Mouse (Mus musculus): ENCODE measurements at regions not wholly inside any gene's neighbourhood (a gene's known extent, or its start where the extent isn't known, plus 50 kb on each side); places are given as distances from the start of the nearest gene placed in this dataset.

- Histone ChIP-seq H3K4me3 (ENCODE audit: low read depth, low read length) (no peak overlapping the region), H3K9ac (ENCODE audit: low read depth, low read length) (no peak overlapping the region), H3K4me2 (ENCODE audit: low read depth, low read length) (no peak overlapping the region), H3K4me1 (ENCODE audit: control insufficient read depth, insufficient read depth, low read length) (0 out of 2 replicates have a peak, but pooled peaks cover 4% of the 10 kb centered on the region), H3K9me3 (ENCODE audit: control insufficient read depth, low read length) (no peaks in the 10 kb centered on the region), H3K27me3 (replicated peaks; ENCODE audit: control insufficient read depth, insufficient read depth, low read length) (no peaks in the 10 kb centered on the region), H3K36me3 (ENCODE audit: control insufficient read depth, insufficient read depth, low read length) (no peaks in the 10 kb centered on the region), H3K27ac (replicated peaks; ENCODE audit: low read depth, low read length) (no peak overlapping the region)
- 80% methylated on average over 6 of the region's 6 CpGs for WGBS
- DNase-seq (ENCODE audit: low spot score) (peak; percentile 12), ATAC-seq (ENCODE audit: low read depth) (no peak)
Observed at GRCm38 (mm10) chr14:102306332-102306731, 576.6 kb downstream of the Lmo7 start.

GRCm38 (mm10) chr14:102302826-102303225 lies 573.1 kb downstream of the Lmo7 start:
- 68% methylated on average over 2 of the region's 2 CpGs for WGBS
- no peak for ATAC-seq (ENCODE audit: low read depth)
- Histone ChIP-seq H3K36me3 (ENCODE audit: control insufficient read depth, insufficient read depth, low read length) (no peaks in the 10 kb centered on the region), H3K9ac (ENCODE audit: low read depth, low read length) (no peak overlapping the region), H3K4me3 (ENCODE audit: low read depth, low read length) (no peak overlapping the region), H3K27ac (replicated peaks; ENCODE audit: low read depth, low read length) (no peak overlapping the region), H3K4me2 (ENCODE audit: low read depth, low read length) (no peak overlapping the region), H3K4me1 (ENCODE audit: control insufficient read depth, insufficient read depth, low read length) (0 out of 2 replicates have a peak, but pooled peaks cover 2% of the 10 kb centered on the region), H3K9me3 (ENCODE audit: control insufficient read depth, low read length) (no peaks in the 10 kb centered on the region), H3K27me3 (replicated peaks; ENCODE audit: control insufficient read depth, insufficient read depth, low read length) (no peaks in the 10 kb centered on the region)
- DNase-seq (ENCODE audit: low spot score): no peak

- WGBS: 79% methylated on average over 6 of the region's 6 CpGs
- no peak overlapping the region for H3K4me2 ChIP-seq (ENCODE audit: low read depth, low read length)
- no peak overlapping the region for H3K27ac ChIP-seq (replicated peaks; ENCODE audit: low read depth, low read length)
- no peaks in the 10 kb centered on the region for H3K4me1 ChIP-seq (ENCODE audit: control insufficient read depth, insufficient read depth, low read length)
- no peak for ATAC-seq (ENCODE audit: low read depth)
- no peaks in the 10 kb centered on the region for H3K9me3 ChIP-seq (ENCODE audit: control insufficient read depth, low read length)
- no peaks in the 10 kb centered on the region for H3K27me3 ChIP-seq (replicated peaks; ENCODE audit: control insufficient read depth, insufficient read depth, low read length)
- DNase-seq (ENCODE audit: low spot score): no peak
- no peaks in the 10 kb centered on the region for H3K36me3 ChIP-seq (ENCODE audit: control insufficient read depth, insufficient read depth, low read length)
- no peak overlapping the region for H3K9ac ChIP-seq (ENCODE audit: low read depth, low read length)
- H3K4me3 ChIP-seq (ENCODE audit: low read depth, low read length): no peak overlapping the region
Observed at GRCm38 (mm10) chr14:102300251-102300650, 570.5 kb downstream of the Lmo7 start.

GRCm38 (mm10) chr14:102291361-102291760 lies 561.6 kb downstream of the Lmo7 start:
- Histone ChIP-seq H3K4me1 (ENCODE audit: control insufficient read depth, insufficient read depth, low read length) (no peaks in the 10 kb centered on the region), H3K9ac (ENCODE audit: low read depth, low read length) (no peak overlapping the region), H3K9me3 (ENCODE audit: control insufficient read depth, low read length) (no peaks in the 10 kb centered on the region), H3K36me3 (ENCODE audit: control insufficient read depth, insufficient read depth, low read length) (no peaks in the 10 kb centered on the region), H3K4me2 (ENCODE audit: low read depth, low read length) (no peak overlapping the region), H3K27me3 (replicated peaks; ENCODE audit: control insufficient read depth, insufficient read depth, low read length) (no peaks in the 10 kb centered on the region), H3K4me3 (ENCODE audit: low read depth, low read length) (no peak overlapping the region), H3K27ac (replicated peaks; ENCODE audit: low read depth, low read length) (no peak overlapping the region)
- no peak for ATAC-seq (ENCODE audit: low read depth)
- no peak for DNase-seq (ENCODE audit: low spot score)
- 64% methylated on average over 1 of the region's 1 CpGs for WGBS

- no peaks in the 10 kb centered on the region for H3K27me3 ChIP-seq (replicated peaks; ENCODE audit: control insufficient read depth, insufficient read depth, low read length)
- no peak overlapping the region for H3K9ac ChIP-seq (ENCODE audit: low read depth, low read length)
- DNase-seq (ENCODE audit: low spot score) (no peak), ATAC-seq (ENCODE audit: low read depth) (no peak)
- H3K4me3 ChIP-seq (ENCODE audit: low read depth, low read length): no peak overlapping the region
- no peak overlapping the region for H3K27ac ChIP-seq (replicated peaks; ENCODE audit: low read depth, low read length)
- no peaks in the 10 kb centered on the region; the same call in 1 of the 2 replicates for H3K4me1 ChIP-seq (ENCODE audit: control insufficient read depth, insufficient read depth, low read length)
- no peak overlapping the region for H3K4me2 ChIP-seq (ENCODE audit: low read depth, low read length)
- 83% methylated on average over 5 of the region's 5 CpGs for WGBS
- no peaks in the 10 kb centered on the region for H3K9me3 ChIP-seq (ENCODE audit: control insufficient read depth, low read length)
- no peaks in the 10 kb centered on the region for H3K36me3 ChIP-seq (ENCODE audit: control insufficient read depth, insufficient read depth, low read length)
Observed at GRCm38 (mm10) chr14:102250076-102250475, 520.3 kb downstream of the Lmo7 start.

GRCm38 (mm10) chr14:102248581-102248980 lies 518.8 kb downstream of the Lmo7 start:
- Histone ChIP-seq H3K9ac (ENCODE audit: low read depth, low read length) (no peak overlapping the region), H3K4me3 (ENCODE audit: low read depth, low read length) (no peak overlapping the region), H3K36me3 (ENCODE audit: control insufficient read depth, insufficient read depth, low read length) (no peaks in the 10 kb centered on the region), H3K4me2 (ENCODE audit: low read depth, low read length) (no peak overlapping the region), H3K9me3 (ENCODE audit: control insufficient read depth, low read length) (no peaks in the 10 kb centered on the region), H3K4me1 (ENCODE audit: control insufficient read depth, insufficient read depth, low read length) (no peaks in the 10 kb centered on the region; the same call in 1 of the 2 replicates), H3K27ac (replicated peaks; ENCODE audit: low read depth, low read length) (no peak overlapping the region), H3K27me3 (replicated peaks; ENCODE audit: control insufficient read depth, insufficient read depth, low read length) (no peaks in the 10 kb centered on the region)
- DNase-seq (ENCODE audit: low spot score) (no peak), ATAC-seq (ENCODE audit: low read depth) (no peak)
- WGBS: 67% methylated on average over 2 of the region's 2 CpGs

GRCm38 (mm10) chr14:102248023-102248422 lies 518.3 kb downstream of the Lmo7 start:
- ATAC-seq (ENCODE audit: low read depth) (no peak), DNase-seq (ENCODE audit: low spot score) (peak; percentile 35)
- no peak overlapping the region for H3K4me2 ChIP-seq (ENCODE audit: low read depth, low read length)
- H3K4me3 ChIP-seq (ENCODE audit: low read depth, low read length): no peak overlapping the region
- no peaks in the 10 kb centered on the region for H3K9me3 ChIP-seq (ENCODE audit: control insufficient read depth, low read length)
- no peak overlapping the region for H3K9ac ChIP-seq (ENCODE audit: low read depth, low read length)
- H3K27me3 ChIP-seq (replicated peaks; ENCODE audit: control insufficient read depth, insufficient read depth, low read length): no peaks in the 10 kb centered on the region
- WGBS: 58% methylated on average over 5 of the region's 5 CpGs
- no peaks in the 10 kb centered on the region; the same call in 1 of the 2 replicates for H3K4me1 ChIP-seq (ENCODE audit: control insufficient read depth, insufficient read depth, low read length)
- no peaks in the 10 kb centered on the region for H3K36me3 ChIP-seq (ENCODE audit: control insufficient read depth, insufficient read depth, low read length)
- H3K27ac ChIP-seq (replicated peaks; ENCODE audit: low read depth, low read length): no peak overlapping the region

- Histone ChIP-seq H3K27me3 (replicated peaks; ENCODE audit: control insufficient read depth, insufficient read depth, low read length) (no peaks in the 10 kb centered on the region), H3K36me3 (ENCODE audit: control insufficient read depth, insufficient read depth, low read length) (no peaks in the 10 kb centered on the region), H3K4me2 (ENCODE audit: low read depth, low read length) (no peak overlapping the region), H3K4me3 (ENCODE audit: low read depth, low read length) (no peak overlapping the region), H3K9ac (ENCODE audit: low read depth, low read length) (no peak overlapping the region), H3K4me1 (ENCODE audit: control insufficient read depth, insufficient read depth, low read length) (no peaks in the 10 kb centered on the region; the same call in 1 of the 2 replicates), H3K27ac (replicated peaks; ENCODE audit: low read depth, low read length) (no peak overlapping the region), H3K9me3 (ENCODE audit: control insufficient read depth, low read length) (no peaks in the 10 kb centered on the region)
- DNase-seq (ENCODE audit: low spot score) (no peak), ATAC-seq (ENCODE audit: low read depth) (peak; percentile 76; the same call in 1 of the 2 replicates)
- WGBS: 61% methylated on average over 4 of the region's 4 CpGs
Observed at GRCm38 (mm10) chr14:102243806-102244536, 514.2 kb downstream of the Lmo7 start.
